Mouse (Mus musculus) kidney, postnatal 0 days (tissue): ENCODE data around the gene Inpp5e. TPM values are rescaled to one million over a fixed set of nuclear protein-coding genes. Genes with fewer than 3 reads are reported as not detected.

Experiments
- ATAC-seq: fragments of 200-750 bp; cut with Nextera tagmentation; replicated peaks from 2 replicates; pipeline ENCODE4 v1.8.0; 2017; ENCODE audit warnings: low read depth, moderate number of reproducible peaks, moderate TSS enrichment, moderate library complexity; ENCODE audit not compliant: low FRiP score
- DNase-seq: peaks from one replicate; pipeline ENCODE4 v3.0.0-alpha.2; 2016; ENCODE audit warnings: low spot score
- H3K27ac ChIP-seq: fragments of 300-500 bp; sonication (generic); 2 replicates; pipeline ENCODE4 v1.5.1; 2014; ENCODE audit warnings: mild to moderate bottlenecking
- H3K27me3 ChIP-seq: fragments of 300-500 bp; sonication (generic); 2 replicates; pipeline ENCODE4 v1.6.1; 2014; ENCODE audit warnings: low read length, mixed read lengths; ENCODE audit not compliant: insufficient read depth
- H3K36me3 ChIP-seq: fragments of 300-500 bp; sonication (generic); 2 replicates; pipeline ENCODE4 v1.6.1; 2014; ENCODE audit warnings: low read length, mixed read lengths; ENCODE audit not compliant: insufficient read depth
- H3K4me1 ChIP-seq: fragments of 300-500 bp; sonication (generic); replicated peaks from 2 replicates; pipeline ENCODE4 v1.6.1; 2014; ENCODE audit warnings: antibody characterized with exemption, low read length, mixed read lengths; ENCODE audit not compliant: insufficient read depth
- H3K4me2 ChIP-seq: fragments of 300-500 bp; sonication (generic); 2 replicates; pipeline ENCODE4 v1.6.1; 2014; ENCODE audit warnings: mild to moderate bottlenecking, low read length, moderate library complexity, mixed read lengths
- H3K4me3 ChIP-seq: fragments of 300-500 bp; sonication (generic); replicated peaks from 2 replicates; pipeline ENCODE4 v1.5.1; 2014; ENCODE audit warnings: low read depth, low read length
- H3K9ac ChIP-seq: fragments of 300-500 bp; sonication (generic); 2 replicates; pipeline ENCODE4 v1.6.1; 2014; ENCODE audit warnings: low read depth, low read length
- H3K9me3 ChIP-seq: fragments of 300-500 bp; sonication (generic); replicated peaks from 2 replicates; pipeline ENCODE4 v1.6.1; 2016; ENCODE audit warnings: low read length, inconsistent platforms, mixed read lengths
- CTCF ChIP-seq: IDR thresholded peaks from 2 replicates; pipeline ENCODE4 v1.5.1; 2016; ENCODE audit warnings: antibody characterized with exemption, low read depth, mild to moderate bottlenecking, moderate library complexity
- WGBS: fragments of 180-500 bp; shearing (Covaris S2); extraction: QIAGEN DNeasy Blood & Tissue Kit; methylation state at CpG from one replicate; pipeline ENCODE4 v1.1.7; 2014; 5-methylcytosine and 5-hydroxymethylcytosine counted together
- polyA plus RNA-seq: library from polyadenylated mRNA; unstranded; fragments of >200 nt; fragmentation: Nextera tagmentation; extraction: Ambion mirVana; gene quantifications from 2 replicates; pipeline ENCODE4 v1.2.1, GENCODE M21; 2015

Inpp5e gene
- polyA plus RNA-seq, 1 experiment from 2014 or later = 18.6 TPM

DNA sequence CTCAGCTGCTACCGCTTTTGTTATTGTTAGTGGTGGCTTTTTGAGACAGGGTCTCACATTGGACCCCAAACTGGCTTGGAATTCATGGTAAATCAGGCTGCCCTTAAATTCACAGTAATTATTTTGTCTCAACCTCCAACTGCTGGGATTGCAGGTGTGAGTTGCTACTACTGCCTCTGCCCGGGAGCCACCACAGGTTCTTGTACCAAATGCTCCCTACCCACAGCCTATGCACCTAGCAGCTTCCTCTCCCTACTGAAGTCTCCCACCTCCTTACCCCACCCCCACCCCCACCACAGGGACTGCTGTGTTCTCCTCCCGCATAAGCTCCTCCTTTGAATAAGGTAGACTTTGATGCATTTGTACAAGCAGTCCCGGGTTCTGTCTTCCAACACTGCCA, 52.8 kb downstream of the Inpp5e start:
- no peak for TF ChIP-seq CTCF
- no peak for ATAC-seq
- no peak overlapping the region for H3K27ac ChIP-seq
- H3K36me3 ChIP-seq = no peaks in the 10 kb centered on the region
- WGBS = 86% methylated on average over 4 of the region's 4 CpGs
- no peak overlapping the region for H3K4me2 ChIP-seq
- no peak for DNase-seq
- no peaks in the 10 kb centered on the region for H3K27me3 ChIP-seq
- H3K9me3 ChIP-seq = no peaks in the 10 kb centered on the region
- no peak overlapping the region for H3K9ac ChIP-seq
- no peak overlapping the region for H3K4me3 ChIP-seq
- peaks cover 6% of the 10 kb centered on the region; the same call in 1 of the 2 replicates for H3K4me1 ChIP-seq

DNA sequence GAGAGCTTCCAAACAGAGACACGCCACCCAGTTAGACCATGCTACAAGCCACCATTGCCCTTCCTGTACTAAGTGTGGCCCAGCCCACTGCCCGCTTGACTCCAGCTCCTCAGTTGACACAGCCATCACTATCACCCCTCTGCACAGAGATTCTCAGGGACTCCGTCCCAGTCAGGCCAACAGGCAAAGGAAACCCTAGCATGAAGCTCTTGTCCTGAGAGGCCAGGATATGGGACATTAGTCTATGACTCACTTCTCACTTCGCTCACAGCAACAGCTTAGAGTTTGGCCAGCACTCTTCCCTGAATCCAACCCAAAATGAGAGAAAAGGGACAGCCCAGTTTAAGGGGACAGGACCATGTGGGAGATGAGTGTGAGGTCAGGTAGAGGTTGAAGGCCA, 54.6 kb downstream of the Inpp5e start:
- H3K4me2 ChIP-seq = no peak overlapping the region
- ATAC-seq = no peak
- no peak overlapping the region for H3K9ac ChIP-seq
- no peaks in the 10 kb centered on the region for H3K9me3 ChIP-seq
- no peak overlapping the region for H3K4me3 ChIP-seq
- H3K27ac ChIP-seq = no peak overlapping the region
- no peaks in the 10 kb centered on the region for H3K27me3 ChIP-seq
- TF ChIP-seq CTCF = no peak
- WGBS = 86% methylated on average over 4 of the region's 4 CpGs
- peaks cover 11% of the 10 kb centered on the region; the same call in 1 of the 2 replicates for H3K4me1 ChIP-seq
- no peak for DNase-seq
- H3K36me3 ChIP-seq = peaks cover 8% of the 10 kb centered on the region; the same call in 1 of the 2 replicates

DNA sequence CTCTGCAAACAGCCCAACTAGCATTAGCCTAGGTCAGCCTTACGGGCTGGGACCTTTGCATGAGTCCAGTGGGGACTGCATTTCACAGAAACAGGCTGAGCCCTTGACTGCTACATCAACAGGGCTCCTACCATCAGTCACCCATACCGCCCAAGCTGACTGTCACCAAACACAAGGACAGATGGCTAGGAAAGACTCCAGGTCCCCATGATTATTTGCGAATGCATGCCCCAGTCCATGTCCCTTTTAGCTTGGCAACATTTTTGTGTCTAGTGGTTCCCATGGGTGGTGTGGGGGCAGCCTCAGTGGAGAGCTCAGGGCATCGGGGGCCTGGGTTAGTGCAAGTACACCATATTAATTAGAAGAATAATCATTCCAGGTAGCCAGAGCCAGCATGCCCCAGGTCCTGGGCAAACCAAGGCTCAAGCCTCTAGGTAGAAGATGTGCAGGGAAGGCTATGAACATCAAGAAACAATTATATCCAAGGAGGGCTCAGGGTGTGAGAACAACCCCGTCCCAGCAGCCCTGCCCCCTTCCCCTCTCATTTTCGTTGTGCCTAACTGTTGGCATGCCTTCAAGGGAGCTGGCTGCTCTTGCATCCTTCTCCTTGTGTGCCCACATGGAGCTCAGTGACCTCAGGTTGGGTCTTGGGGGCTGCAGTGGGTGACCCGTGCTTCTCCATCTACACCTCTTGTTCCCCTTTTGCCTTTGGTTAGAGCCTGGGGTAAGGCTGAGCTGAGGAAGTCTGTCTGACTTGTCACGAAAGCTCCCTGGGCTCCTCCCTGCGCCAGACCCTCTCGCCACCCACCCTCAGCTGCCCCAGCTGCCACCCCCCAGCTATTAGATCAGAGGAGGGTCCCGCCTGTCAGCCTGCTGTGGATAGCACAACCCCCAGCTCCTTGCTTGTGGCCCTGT, 55.7 kb downstream of the Inpp5e start:
- Histone ChIP-seq H3K9me3 (no peaks in the 10 kb centered on the region), H3K4me3 (no peak overlapping the region; the same call in 1 of the 2 replicates), H3K9ac (peak overlapping the region; percentile 95; the same call in 1 of the 2 replicates), H3K36me3 (peaks cover 16% of the 10 kb centered on the region; the same call in 1 of the 2 replicates), H3K27me3 (no peaks in the 10 kb centered on the region), H3K27ac (no peak overlapping the region), H3K4me2 (peak overlapping the region; percentile 98; the same call in 1 of the 2 replicates), H3K4me1 (peaks cover 11% of the 10 kb centered on the region; the same call in 1 of the 2 replicates)
- DNase-seq = no peak
- no peak for TF ChIP-seq CTCF
- WGBS = 92% methylated on average over 11 of the region's 11 CpGs
- no peak for ATAC-seq

DNA sequence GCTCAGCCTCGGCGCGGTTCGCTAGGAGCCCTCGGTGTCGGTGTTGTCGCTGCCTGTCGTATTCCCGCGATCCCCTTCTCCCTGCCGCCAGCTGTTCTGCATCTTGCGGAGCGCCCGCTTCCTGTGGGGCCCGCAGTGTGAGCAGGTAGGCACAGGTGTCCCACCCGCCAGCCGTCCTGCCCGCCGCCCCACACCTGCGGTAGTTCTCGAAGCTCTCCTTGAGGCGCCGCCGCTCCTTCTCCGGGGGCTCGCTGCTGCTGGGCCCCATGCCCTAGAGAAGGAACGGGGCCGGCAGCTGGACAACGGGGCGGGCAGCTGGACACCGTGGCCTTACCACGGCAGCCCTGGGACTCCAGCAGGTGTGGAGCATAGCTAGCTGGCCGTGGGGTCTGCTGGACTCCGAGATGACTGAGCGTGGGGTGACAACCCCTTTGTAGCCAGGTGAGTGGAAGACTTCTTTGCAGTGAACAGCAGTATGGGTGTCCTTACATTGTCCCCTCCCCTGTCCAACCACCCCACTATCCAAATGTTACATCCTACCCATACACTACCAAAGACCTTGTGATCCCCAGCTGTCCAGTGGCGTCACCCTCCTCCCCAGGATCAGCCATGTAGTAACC, 56.6 kb downstream of the Inpp5e start:
- DNase-seq = no peak
- WGBS = 3% methylated on average over 35 of the region's 36 CpGs

DNA sequence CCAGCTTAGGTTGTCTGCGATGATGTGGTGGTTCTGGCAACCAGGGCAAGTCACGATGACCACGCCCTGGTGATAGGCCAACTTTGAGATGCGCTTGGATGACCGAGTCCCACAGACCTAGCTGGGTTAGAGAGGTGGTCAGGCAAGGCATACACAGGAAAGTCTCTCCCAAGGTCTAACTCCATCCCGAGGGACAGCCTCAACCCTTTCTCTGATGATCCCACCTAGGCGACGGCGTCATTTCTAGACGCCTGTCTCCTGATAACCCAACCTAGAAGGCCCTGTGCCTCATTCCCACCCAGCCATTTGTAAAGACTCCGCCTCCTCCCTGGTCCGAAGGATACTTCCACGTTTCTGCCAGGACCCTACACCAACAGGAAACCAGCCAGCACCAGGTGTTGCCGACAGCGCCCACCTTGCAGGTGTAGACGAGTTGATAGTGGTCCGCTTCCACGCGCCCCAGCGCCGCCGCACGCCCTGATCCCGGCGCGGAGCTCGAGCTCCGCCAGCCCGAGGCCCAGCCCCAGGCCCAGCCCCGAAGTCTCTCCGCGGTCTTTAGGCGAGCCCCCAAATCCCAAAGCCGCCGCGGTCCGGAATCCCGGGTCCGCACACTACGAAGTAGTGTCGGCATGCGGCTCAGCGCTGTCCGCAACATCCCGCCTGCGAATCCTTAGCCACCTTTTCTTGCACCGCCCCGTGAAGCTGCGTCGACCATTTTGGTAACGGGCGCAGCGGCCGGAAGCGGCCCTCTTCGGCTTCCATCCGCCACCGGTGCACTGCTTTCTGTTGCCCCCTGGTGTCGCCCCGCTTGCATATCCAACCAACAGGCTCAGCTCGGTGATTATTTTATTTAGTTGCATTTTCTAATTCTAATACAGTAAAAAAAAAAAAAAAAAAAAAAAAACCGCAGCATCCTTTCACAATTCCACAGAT, 57.4 kb downstream of the Inpp5e start, which contains the start of gene Dnlz:
Gene Dnlz (minus strand): TSS at position 753 of the 933 bp plus-strand sequence.
- peak; percentile 76 for ATAC-seq
- Histone ChIP-seq H3K4me1 (peaks cover 11% of the 10 kb centered on the region; the same call in 1 of the 2 replicates), H3K9ac (peak within 1 kb of the TSS; percentile 95), H3K9me3 (no peaks in the 10 kb centered on the region), H3K4me3 (peak within 1 kb of the TSS; percentile 84), H3K36me3 (peaks cover 24% of the 10 kb centered on the region; the same call in 1 of the 2 replicates), H3K27ac (peak within 1 kb of the TSS; percentile 91), H3K27me3 (no peaks in the 10 kb centered on the region), H3K4me2 (peak within 1 kb of the TSS; percentile 98)
- 1% methylated on average over 62 of the region's 62 CpGs for WGBS
- peak; percentile 75 for TF ChIP-seq CTCF
- DNase-seq = peak; percentile 98

More for the DNA sequence above, 56.6 kb downstream of the Inpp5e start:
- peak overlapping the region; percentile 84 for H3K4me3 ChIP-seq
- H3K9ac ChIP-seq = peak overlapping the region; percentile 95
- no peak for ATAC-seq
- H3K36me3 ChIP-seq = peaks cover 17% of the 10 kb centered on the region; the same call in 1 of the 2 replicates
- H3K27ac ChIP-seq = peak overlapping the region; percentile 72
- H3K9me3 ChIP-seq = no peaks in the 10 kb centered on the region
- H3K4me2 ChIP-seq = peak overlapping the region; percentile 98
- no peaks in the 10 kb centered on the region for H3K27me3 ChIP-seq
- TF ChIP-seq CTCF = no peak
- H3K4me1 ChIP-seq = peaks cover 11% of the 10 kb centered on the region; the same call in 1 of the 2 replicates
